Mouse (Mus musculus) yolk sac, embryonic 10.5 days (tissue): ENCODE measurements at regions not wholly inside any gene's neighbourhood (a gene's known extent, or its start where the extent isn't known, plus 50 kb on each side); places are given as distances from the start of the nearest gene placed in this dataset.

Experiments used
- DNase-seq: peaks from one replicate; pipeline ENCODE4 v3.0.0-alpha.2; 2017; ENCODE audit warnings: low spot score

DNA sequence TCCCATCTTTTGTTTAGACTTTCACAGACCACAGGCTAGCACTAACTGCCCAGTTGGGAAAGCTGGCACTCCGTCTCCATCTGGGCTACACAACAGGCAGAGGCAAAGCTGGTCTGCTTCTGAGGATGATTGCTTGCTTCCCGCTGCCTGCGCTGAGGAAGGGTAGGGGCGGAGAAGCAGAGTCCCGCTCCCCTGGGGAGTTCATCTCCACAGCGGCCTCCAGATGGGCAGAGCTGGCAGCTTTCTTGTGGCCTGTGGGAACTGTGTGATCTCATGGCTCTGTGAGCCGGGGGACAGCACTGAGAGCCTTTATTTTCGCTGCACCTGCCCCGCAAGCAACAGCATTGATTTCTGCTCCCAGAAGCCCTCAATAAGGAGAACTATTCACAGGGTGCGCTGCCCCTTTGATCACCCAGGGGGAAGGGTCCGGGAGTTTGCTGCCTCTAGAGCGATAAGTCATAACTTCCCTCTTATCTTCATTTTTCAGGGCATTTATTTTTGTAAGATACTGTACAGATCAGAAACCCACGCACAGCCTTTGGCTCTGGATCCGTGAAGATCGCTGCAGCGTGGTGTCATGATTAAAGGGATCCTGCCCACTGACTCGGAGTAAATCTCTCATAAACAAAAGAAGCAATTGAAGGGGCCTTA, 155.7 kb downstream of the Gm9376 start:
- no peak for DNase-seq

DNA sequence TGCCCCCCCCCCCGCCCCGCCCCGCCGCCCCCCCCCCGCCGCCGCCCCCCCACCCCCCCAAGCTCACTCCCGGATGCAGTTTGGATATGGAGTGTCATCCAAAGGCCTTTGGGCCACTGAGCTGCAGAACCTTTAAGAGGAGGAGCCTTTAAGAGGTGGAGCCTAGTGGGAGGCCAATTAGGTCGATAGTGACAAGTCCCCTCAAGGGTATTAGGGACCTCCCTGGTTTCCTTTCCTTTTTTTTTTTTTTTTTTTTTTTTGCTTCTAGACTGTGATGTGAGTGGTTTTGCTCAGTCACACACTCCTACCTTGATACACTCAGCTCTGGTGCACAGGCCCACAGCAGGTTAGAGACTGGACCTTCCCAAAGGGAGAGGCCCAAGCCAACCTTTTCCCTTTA, 156.5 kb downstream of the Gm9376 start:
- DNase-seq = no peak

DNA sequence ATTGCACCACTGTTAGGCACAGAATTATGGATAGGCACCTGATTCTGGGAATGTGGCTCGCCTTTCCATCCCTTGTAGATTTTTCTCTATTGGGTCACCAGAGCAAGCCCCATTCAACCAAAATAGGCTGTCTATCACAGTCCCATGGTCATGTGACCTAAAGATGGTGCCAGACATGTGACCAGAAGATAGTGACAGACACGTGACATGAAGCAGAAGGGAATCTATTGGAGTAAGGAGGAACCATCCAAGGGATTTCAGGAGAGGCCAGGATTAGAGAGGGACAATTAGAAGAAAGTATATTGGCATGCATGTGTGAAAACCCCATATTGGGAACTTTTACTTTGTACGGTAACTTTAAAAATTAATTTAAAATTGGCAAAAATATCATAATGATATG, 159.8 kb downstream of the Gm9376 start:
- no peak for DNase-seq

DNA sequence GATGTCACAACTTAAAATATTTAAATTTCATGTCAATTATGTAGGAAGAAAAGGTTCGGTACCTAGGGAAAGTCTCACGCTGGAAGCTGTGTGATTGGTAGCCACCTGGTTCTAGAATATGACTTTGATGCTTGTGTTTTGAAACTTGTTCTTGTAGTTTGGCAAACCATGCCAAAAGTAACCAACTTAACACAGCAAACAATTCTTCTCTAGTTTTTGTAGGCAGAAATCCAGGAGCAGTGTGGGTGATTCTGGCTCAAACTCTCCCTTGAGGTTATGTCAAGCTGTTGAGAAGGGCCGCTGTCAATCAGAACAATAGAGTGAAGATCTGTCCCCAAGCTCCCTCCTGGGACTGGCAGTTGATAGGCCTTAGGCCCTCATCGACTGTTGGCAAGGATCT, 163.5 kb downstream of the Gm9376 start:
- DNase-seq = no peak

DNA sequence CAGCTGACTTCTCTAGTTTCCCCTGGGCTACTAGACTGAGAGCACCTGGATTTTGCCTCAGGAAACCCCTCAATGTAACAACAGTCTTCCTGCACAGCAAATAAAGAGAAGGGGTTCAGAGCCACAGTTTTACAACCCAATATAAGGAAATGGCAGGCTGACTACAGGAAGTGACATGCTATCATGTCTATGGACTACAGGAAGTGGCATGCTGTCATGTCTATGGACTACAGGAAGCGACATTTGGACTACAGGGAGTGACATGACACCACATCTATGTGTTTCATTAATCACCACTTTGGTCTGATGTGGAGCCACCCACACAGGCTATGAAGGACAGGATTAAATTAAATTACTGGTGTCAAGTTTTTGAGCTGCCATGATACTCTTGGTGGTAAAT, 164.0 kb downstream of the Gm9376 start:
- DNase-seq = no peak

DNA sequence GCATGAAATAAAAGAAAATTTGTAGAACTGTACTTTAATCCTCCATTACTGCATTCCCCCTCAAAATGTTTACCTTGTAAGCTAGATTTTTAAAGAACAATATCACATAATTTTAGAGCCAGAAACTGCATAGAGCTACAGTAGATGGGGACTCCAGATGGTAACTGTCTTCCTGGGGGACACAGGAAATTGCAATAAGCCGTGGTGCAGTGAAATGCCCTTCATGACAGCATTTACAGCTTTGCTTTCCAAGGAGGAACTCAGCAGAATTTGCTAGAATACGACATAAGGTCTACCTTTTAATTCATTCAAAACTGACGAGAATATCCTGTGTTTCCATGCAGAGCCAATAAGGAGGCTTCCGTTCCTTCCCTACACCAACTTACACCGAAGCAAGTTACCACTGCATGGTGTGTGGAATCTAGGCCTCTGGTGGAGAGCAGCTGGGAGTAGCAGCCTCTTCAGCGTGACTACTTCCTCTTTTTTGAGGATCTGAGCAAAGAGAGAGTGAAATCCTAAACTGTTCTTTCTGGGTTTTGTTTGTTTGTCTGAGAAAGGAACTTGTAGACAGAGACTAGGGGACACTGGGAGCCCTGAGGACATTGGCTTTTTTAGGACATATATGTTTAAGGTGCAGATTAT, 164.6 kb downstream of the Gm9376 start:
- no peak for DNase-seq
